Mouse (Mus musculus): ENCODE results near the gene Rsrc1.
"Not testable (repeated sequence)": the region's sequence is repeated elsewhere in the genome, so short reads cannot be mapped to it uniquely, and the experiment has no call there.

The Rsrc1 gene

GRCm38 (mm10) chr3:66978457-66979381 lies 2.5 kb upstream of the Rsrc1 start:
- no peaks in the 10 kb centered on the region for H3K36me3 ChIP-seq (ENCODE audit: control insufficient read depth, insufficient read depth, low read length, poor library complexity, severe bottlenecking)
- DNase-seq (ENCODE audit: low read depth, low spot score), result peak; percentile 28
- H3K27me3 ChIP-seq (ENCODE audit: control insufficient read depth, insufficient read depth, low read length, poor library complexity, severe bottlenecking), result peaks cover 7% of the 10 kb centered on the region; the same call in 1 of the 2 replicates

DNA sequence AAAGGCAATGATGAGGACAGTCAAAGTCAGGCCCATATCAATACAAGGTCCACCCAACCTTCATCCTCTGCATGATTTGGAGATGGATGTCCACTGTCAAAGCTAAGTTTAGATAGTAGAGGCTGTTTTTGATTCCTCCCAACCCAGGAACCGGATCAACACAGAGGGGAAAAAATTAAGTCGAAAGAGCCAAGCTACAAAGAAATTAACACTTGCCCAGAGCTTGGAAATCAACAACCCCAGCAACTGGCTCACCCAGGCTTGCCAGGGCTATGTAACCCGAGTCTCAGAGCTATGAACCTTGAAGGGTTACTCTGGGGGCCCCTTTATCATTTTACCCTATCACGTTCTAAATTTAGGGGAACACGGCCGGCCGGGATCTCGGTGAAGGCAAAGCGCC lies 1.7 kb upstream of the Rsrc1 start:
- H3K27me3 ChIP-seq (ENCODE audit: control insufficient read depth, insufficient read depth, low read length, poor library complexity, severe bottlenecking), result peaks cover 7% of the 10 kb centered on the region; the same call in 1 of the 2 replicates
- no peaks in the 10 kb centered on the region for H3K36me3 ChIP-seq (ENCODE audit: control insufficient read depth, insufficient read depth, low read length, poor library complexity, severe bottlenecking)
- DNase-seq (ENCODE audit: low read depth, low spot score), result peak; percentile 23

DNA sequence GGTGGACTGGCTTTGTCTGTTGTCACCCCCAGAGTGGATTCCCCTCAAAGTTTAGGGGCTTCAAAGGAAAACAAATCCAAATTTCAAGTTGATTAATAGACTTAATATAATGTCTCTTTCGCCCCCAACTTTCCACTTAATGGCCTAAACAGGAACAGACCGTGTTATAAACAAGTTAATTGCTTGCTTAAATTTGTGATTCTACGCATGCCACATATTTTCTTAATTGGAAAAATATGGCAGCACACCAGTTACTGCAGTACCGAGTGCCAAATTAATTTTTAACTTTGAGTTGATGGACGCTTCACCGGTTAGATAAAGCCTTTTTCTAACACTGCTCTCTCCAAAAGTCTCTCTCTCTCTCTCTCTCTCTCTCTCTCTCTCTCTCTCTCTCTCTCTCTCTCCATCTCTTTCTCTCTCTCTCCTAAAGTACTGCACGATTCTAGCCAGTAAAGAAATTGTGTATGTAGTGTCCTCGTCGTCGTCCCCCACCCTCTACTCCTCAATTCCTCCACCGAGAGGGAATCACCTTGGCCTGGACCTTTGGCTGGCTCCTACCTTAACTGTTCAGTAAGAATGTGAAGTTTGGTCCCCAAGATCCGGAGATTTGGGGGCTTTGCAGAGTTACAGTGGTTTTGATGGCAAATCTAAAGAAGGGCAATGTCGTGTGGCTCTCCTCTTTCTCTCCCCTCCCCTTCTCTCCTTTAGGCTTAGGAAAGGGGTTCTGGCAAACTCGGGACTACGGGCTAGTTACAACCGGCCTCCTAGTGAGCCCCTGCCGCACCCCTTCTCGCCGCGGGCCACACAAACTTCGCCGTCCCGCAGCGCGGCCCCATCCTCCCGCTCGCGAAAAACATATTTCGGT lies 847 bp upstream of the Rsrc1 start:
- Histone ChIP-seq H3K27me3 (ENCODE audit: control insufficient read depth, insufficient read depth, low read length, poor library complexity, severe bottlenecking) (peaks cover 7% of the 10 kb centered on the region; the same call in 1 of the 2 replicates), H3K36me3 (ENCODE audit: control insufficient read depth, insufficient read depth, low read length, poor library complexity, severe bottlenecking) (no peaks in the 10 kb centered on the region)
- DNase-seq (ENCODE audit: low read depth, low spot score), result peak; percentile 32

GRCm38 (mm10) chr3:66981706-66982105 lies 516 bp downstream of the Rsrc1 start, which contains the start of gene Shox2:
Gene Shox2, minus strand, starts transcription at chr3:66981771.
- peak; percentile 38 for DNase-seq (ENCODE audit: low read depth, low spot score)
- H3K27me3 ChIP-seq (ENCODE audit: control insufficient read depth, insufficient read depth, low read length, poor library complexity, severe bottlenecking), result peaks cover 7% of the 10 kb centered on the region; the same call in 1 of the 2 replicates
- no peaks in the 10 kb centered on the region for H3K36me3 ChIP-seq (ENCODE audit: control insufficient read depth, insufficient read depth, low read length, poor library complexity, severe bottlenecking)

GRCm38 (mm10) chr3:66982181-66982911 lies 1.2 kb downstream of the Rsrc1 start:
- Histone ChIP-seq H3K36me3 (ENCODE audit: control insufficient read depth, insufficient read depth, low read length, poor library complexity, severe bottlenecking) (no peaks in the 10 kb centered on the region), H3K27me3 (ENCODE audit: control insufficient read depth, insufficient read depth, low read length, poor library complexity, severe bottlenecking) (peaks cover 5% of the 10 kb centered on the region; the same call in 1 of the 2 replicates)
- peak; percentile 65 for DNase-seq (ENCODE audit: low read depth, low spot score)

DNA sequence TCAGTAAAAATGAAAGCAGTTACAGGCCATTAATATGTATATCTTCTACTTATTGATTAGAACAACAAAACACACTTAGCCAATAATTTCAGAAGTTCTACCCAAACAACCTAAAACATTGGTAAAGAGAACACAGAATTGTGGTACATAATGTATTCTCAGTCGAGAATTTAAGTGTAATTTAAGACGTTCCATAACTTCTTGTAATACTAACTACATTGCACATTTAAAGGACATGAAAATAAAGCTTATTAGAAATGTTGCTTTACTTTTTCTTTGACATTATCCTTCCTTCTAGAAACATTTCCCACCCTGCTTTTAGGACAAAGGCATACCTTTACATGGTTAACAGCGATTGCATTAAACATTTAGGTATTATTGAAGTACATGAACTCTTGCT lies 2.3 kb downstream of the Rsrc1 start:
- H3K36me3 ChIP-seq (ENCODE audit: control insufficient read depth, insufficient read depth, low read length, poor library complexity, severe bottlenecking), result no peaks in the 10 kb centered on the region
- no peak for DNase-seq (ENCODE audit: low read depth, low spot score)
- H3K27me3 ChIP-seq (ENCODE audit: control insufficient read depth, insufficient read depth, low read length, poor library complexity, severe bottlenecking), result no peaks in the 10 kb centered on the region

GRCm38 (mm10) chr3:66985539-66986286 lies 4.5 kb downstream of the Rsrc1 start:
- H3K27me3 ChIP-seq (ENCODE audit: control insufficient read depth, insufficient read depth, low read length, poor library complexity, severe bottlenecking), result no peaks in the 10 kb centered on the region
- H3K36me3 ChIP-seq (ENCODE audit: control insufficient read depth, insufficient read depth, low read length, poor library complexity, severe bottlenecking), result no peaks in the 10 kb centered on the region
- DNase-seq (ENCODE audit: low read depth, low spot score), result peak; percentile 78

GRCm38 (mm10) chr3:66986287-66986560 lies 5.0 kb downstream of the Rsrc1 start:
- no peak for DNase-seq (ENCODE audit: low read depth, low spot score)
- H3K36me3 ChIP-seq (ENCODE audit: control insufficient read depth, insufficient read depth, low read length, poor library complexity, severe bottlenecking), result no peaks in the 10 kb centered on the region
- H3K27me3 ChIP-seq (ENCODE audit: control insufficient read depth, insufficient read depth, low read length, poor library complexity, severe bottlenecking), result no peaks in the 10 kb centered on the region

- Histone ChIP-seq H3K27me3 (ENCODE audit: control insufficient read depth, insufficient read depth, low read length, poor library complexity, severe bottlenecking) (no peaks in the 10 kb centered on the region), H3K36me3 (ENCODE audit: control insufficient read depth, insufficient read depth, low read length, poor library complexity, severe bottlenecking) (0 out of 2 replicates have a peak, but pooled peaks cover 4% of the 10 kb centered on the region)
- DNase-seq (ENCODE audit: low read depth, low spot score), result no peak
Observed at GRCm38 (mm10) chr3:66996820-66997219, 15.6 kb downstream of the Rsrc1 start.

DNA sequence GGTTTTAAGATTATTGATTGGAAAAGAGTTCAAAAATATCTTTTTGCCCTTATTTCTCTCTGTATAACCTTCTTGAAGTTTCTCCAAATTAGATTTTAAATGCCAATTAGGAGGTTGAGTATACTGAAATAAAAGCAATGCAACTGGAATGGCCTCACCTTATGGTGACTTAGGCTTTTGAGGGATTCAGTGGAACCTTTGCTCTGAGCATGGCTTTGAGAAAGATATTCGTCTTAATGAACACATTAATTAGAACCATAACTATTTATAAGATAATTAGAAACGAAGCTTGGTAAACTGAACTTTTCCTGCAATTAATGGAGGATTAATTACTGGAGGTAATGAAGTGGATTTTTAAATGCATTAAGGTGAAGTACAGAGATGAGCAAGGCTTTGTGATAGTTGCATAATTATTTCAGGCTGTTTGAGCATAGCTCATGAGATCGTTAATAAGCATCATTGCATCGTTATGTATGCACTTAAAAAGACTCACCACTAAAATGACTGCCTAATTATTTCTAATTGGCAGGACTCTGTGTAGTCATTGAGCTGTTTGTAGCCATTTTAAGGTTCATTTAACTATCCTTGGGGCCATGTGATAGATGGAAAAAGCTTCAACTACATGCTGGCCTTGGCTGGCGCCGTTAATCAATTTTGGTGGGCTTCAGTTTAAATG lies 55.3 kb downstream of the Rsrc1 start:
- Histone ChIP-seq H3K27me3 (ENCODE audit: control insufficient read depth, insufficient read depth, low read length, poor library complexity, severe bottlenecking) (no peaks in the 10 kb centered on the region), H3K36me3 (ENCODE audit: control insufficient read depth, insufficient read depth, low read length, poor library complexity, severe bottlenecking) (0 out of 2 replicates have a peak, but pooled peaks cover 2% of the 10 kb centered on the region)
- no peak for DNase-seq (ENCODE audit: low read depth, low spot score)

DNA sequence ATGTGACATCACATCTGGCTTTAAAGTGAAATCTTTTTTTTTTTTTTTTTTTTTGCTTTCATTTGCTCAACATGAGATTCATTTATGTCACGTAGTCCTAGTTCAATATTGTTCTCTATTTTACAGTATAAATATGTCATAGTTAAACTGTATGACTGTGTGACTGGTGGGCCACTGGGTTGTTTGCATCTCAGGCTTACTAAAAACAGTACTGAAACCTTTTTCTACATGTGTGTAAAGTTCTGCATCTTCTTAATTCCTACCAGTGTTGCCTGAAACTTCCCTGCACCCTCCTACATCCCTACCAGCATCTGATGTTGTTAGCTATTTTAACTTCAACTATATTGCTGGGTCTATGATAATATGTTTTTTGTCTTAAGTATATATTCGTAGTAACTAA lies 78.6 kb downstream of the Rsrc1 start:
- Histone ChIP-seq H3K36me3 (ENCODE audit: control insufficient read depth, insufficient read depth, low read length, poor library complexity, severe bottlenecking) (no peaks in the 10 kb centered on the region), H3K27me3 (ENCODE audit: control insufficient read depth, insufficient read depth, low read length, poor library complexity, severe bottlenecking) (no peaks in the 10 kb centered on the region)
- no peak for DNase-seq (ENCODE audit: low read depth, low spot score)

DNA sequence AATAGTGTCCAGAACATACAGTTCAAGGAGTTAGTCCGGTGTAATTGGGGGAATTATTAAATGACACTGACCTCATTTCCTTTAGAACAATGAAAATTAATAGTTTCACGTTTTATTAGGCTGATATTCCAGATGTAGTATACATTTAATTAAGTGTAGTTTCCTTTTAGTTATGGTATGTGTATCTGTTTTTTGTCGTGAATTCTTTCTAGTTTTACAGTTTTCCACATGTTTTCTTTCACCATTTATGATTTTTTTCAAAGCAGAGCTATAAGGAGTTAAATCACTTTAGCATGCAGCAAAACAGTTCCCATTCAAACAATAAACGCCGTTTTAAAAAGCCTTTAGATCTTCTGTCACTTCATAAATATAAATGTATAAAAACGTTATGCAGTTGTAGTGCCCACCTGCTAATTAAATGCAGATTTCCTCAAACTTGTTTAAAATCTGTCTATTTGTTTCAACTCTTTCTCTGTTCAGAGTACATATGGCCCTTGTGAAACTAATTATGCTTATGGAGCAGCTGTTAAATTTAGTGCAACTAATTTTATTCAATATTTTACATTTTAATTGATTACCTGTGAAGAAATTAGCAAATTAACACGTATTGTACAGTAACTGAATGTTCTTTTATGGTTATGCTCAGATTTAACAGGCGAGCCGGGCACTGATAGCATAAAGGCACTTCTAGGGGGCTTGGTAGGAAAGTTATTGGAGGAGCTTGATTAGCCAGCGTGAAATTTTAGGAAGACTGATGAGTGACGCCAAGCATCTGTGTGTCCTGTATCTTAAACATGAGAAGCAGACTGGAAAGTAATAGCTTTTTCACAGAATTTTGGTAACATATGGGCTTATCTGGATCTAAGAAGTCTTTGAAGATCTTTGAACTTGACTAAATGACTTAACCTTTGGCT lies 89.6 kb downstream of the Rsrc1 start:
- H3K36me3 ChIP-seq (ENCODE audit: control insufficient read depth, insufficient read depth, low read length, poor library complexity, severe bottlenecking), result no peaks in the 10 kb centered on the region
- no peak for DNase-seq (ENCODE audit: low read depth, low spot score)
- H3K27me3 ChIP-seq (ENCODE audit: control insufficient read depth, insufficient read depth, low read length, poor library complexity, severe bottlenecking), result no peaks in the 10 kb centered on the region

DNA sequence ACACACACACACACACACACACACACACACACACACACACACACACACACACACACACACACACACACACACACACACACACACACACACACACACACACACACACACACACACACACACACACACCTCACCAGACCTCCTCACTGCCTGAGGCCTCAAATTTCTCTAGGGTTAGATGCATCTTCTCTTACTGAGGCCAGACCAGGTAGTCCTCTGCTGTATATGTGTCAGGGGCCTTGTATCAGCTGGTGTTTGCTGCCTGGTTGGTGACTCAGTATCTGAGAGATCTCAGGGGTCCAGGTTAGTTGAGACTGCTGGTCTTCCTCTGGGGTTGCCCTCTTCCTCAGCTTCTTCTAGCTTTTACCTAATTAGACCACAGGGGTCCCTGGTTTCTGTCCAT lies 92.5 kb downstream of the Rsrc1 start:
- not testable (repeated sequence) for H3K36me3 ChIP-seq (ENCODE audit: control insufficient read depth, insufficient read depth, low read length, poor library complexity, severe bottlenecking); H3K27me3 ChIP-seq (ENCODE audit: control insufficient read depth, insufficient read depth, low read length, poor library complexity, severe bottlenecking); DNase-seq (ENCODE audit: low read depth, low spot score)

All from splenic B cell, adult 2 months (primary cell).